Mouse (Mus musculus) stomach, postnatal 0 days (tissue): ENCODE results near the gene Coa5. TPM values are rescaled to one million over a fixed set of nuclear protein-coding genes. Genes with fewer than 3 reads are reported as not detected.

Experiments
- ATAC-seq: fragments of 200-750 bp; cut with Nextera tagmentation; 2 replicates; pipeline ENCODE4 v1.8.0; 2017; ENCODE audit not compliant: low FRiP score, low TSS enrichment
- DNase-seq: peaks from one replicate; pipeline ENCODE4 v3.0.0-alpha.2; 2016; ENCODE audit warnings: low spot score
- H3K27ac ChIP-seq: fragments of 300-500 bp; sonication (generic); replicated peaks from 2 replicates; pipeline ENCODE4 v1.5.1; 2014; ENCODE audit warnings: mild to moderate bottlenecking, control low read depth
- H3K27me3 ChIP-seq: fragments of 300-500 bp; sonication (generic); 2 replicates; pipeline ENCODE4 v1.6.1; 2014; ENCODE audit warnings: low read length; ENCODE audit not compliant: control insufficient read depth, insufficient read depth
- H3K36me3 ChIP-seq: fragments of 300-500 bp; sonication (generic); 2 replicates; pipeline ENCODE4 v1.6.1; 2014; ENCODE audit warnings: low read length, mixed read lengths; ENCODE audit not compliant: control insufficient read depth, insufficient read depth
- H3K4me1 ChIP-seq: fragments of 300-500 bp; sonication (generic); replicated peaks from 2 replicates; pipeline ENCODE4 v1.6.1; 2014; ENCODE audit warnings: antibody characterized with exemption; ENCODE audit not compliant: control insufficient read depth, insufficient read depth
- H3K4me2 ChIP-seq: fragments of 300-500 bp; sonication (generic); replicated peaks from 2 replicates; pipeline ENCODE4 v1.6.1; 2014; ENCODE audit warnings: low read depth, mild to moderate bottlenecking, control low read depth, moderate library complexity
- H3K4me3 ChIP-seq: fragments of 300-500 bp; sonication (generic); 2 replicates; pipeline ENCODE4 v1.5.1; 2014; ENCODE audit warnings: low read depth, low read length, control low read depth
- H3K9ac ChIP-seq: fragments of 300-500 bp; sonication (generic); 2 replicates; pipeline ENCODE4 v1.6.1; 2014; ENCODE audit warnings: mild to moderate bottlenecking, low read length, control low read depth, mixed read lengths
- H3K9me3 ChIP-seq: fragments of 300-500 bp; sonication (generic); 2 replicates; pipeline ENCODE4 v1.6.1; 2016; ENCODE audit warnings: low read length; ENCODE audit not compliant: control insufficient read depth
- CTCF ChIP-seq: IDR thresholded peaks from 2 replicates; pipeline ENCODE4 v1.5.1; 2016; ENCODE audit warnings: antibody characterized with exemption, low read depth, mild to moderate bottlenecking, moderate library complexity
- EP300 ChIP-seq: optimal IDR thresholded peaks from 2 replicates; pipeline ENCODE3; 2016; ENCODE audit warnings: antibody characterized with exemption
- WGBS: fragments of 180-500 bp; shearing (Covaris S2); extraction: QIAGEN DNeasy Blood & Tissue Kit; methylation state at CpG from one replicate; pipeline ENCODE4 v1.1.7; 2014; 5-methylcytosine and 5-hydroxymethylcytosine counted together
- polyA plus RNA-seq: library from polyadenylated mRNA; unstranded; fragments of >200 nt; fragmentation: Nextera tagmentation; extraction: Ambion mirVana; gene quantifications from 2 replicates; pipeline ENCODE4 v1.2.1, GENCODE M21; 2015

The Coa5 gene
- polyA plus RNA-seq, 1 experiment from 2014 or later: 24.1 TPM

DNA sequence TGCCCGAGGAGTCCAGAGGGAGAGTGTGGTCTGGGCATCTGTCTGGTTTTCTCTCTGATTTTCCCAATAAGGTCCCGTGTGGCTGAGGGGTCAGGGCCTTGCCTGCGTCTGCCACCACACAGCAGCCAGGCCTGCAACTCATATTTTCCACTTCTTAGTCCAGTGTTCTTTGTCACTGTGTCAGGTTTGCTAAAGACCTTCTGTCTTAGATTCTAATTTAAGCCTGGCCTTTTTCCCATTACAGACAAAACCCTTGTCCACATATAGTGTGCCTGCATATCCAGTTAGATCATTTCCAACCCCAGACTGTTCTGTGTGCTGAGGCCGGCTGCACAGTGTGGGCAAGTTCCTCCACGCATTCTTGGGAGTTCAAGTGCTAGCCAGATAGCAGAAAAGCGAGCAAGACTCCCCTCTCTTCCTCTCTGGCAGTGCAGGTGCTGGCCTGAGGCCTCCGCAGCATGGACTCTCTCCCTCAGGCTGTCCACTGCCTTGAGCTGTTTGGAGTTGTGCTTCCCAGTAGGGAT, 43.4 kb downstream of the Coa5 start:
- WGBS: 58% methylated on average over 7 of the region's 7 CpGs
- peaks cover 3% of the 10 kb centered on the region for H3K36me3 ChIP-seq

DNA sequence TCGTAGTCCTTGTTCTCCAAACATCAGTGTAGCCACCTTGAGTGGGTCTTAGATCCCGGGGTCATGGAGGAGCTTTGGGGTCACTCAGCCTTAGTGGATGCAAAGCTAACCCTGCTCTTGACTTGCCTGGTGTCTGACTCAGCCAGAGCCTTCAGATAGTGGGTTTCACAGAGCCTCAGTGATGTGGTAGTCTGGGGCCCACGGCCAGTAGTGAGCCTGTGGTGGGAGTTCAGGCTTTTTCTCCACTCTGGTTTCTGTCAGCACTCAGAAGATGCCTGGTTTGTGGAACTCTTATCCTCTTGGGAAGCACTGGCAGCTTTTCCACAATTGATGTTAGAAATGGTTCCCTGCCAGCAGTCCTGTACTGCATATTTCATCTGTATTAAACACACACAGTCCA, 45.6 kb downstream of the Coa5 start:
- 76% methylated on average over 3 of the region's 3 CpGs for WGBS
- peak; percentile 28; the same call in 1 of the 2 replicates for ATAC-seq
- TF ChIP-seq CTCF: no peak
- H3K36me3 ChIP-seq: peaks cover 6% of the 10 kb centered on the region
- DNase-seq: no peak
- no peak overlapping the region for H3K9ac ChIP-seq
- no peak overlapping the region for H3K4me2 ChIP-seq
- H3K9me3 ChIP-seq: no peaks in the 10 kb centered on the region
- no peaks in the 10 kb centered on the region for H3K4me1 ChIP-seq
- H3K27ac ChIP-seq: 0 out of 2 replicates have a peak overlapping the region, but pooled peaks have one; percentile 8
- no peaks in the 10 kb centered on the region for H3K27me3 ChIP-seq
- no peak overlapping the region for H3K4me3 ChIP-seq

More for the DNA sequence above, 43.4 kb downstream of the Coa5 start:
- Histone ChIP-seq H3K27me3 (no peaks in the 10 kb centered on the region), H3K9me3 (no peaks in the 10 kb centered on the region), H3K9ac (no peak overlapping the region), H3K4me1 (no peaks in the 10 kb centered on the region), H3K4me3 (no peak overlapping the region), H3K27ac (peak overlapping the region; percentile 82), H3K4me2 (no peak overlapping the region)
- DNase-seq: no peak
- TF ChIP-seq CTCF (no peak), EP300 (no peak)
- ATAC-seq: peak; percentile 51; the same call in 1 of the 2 replicates

DNA sequence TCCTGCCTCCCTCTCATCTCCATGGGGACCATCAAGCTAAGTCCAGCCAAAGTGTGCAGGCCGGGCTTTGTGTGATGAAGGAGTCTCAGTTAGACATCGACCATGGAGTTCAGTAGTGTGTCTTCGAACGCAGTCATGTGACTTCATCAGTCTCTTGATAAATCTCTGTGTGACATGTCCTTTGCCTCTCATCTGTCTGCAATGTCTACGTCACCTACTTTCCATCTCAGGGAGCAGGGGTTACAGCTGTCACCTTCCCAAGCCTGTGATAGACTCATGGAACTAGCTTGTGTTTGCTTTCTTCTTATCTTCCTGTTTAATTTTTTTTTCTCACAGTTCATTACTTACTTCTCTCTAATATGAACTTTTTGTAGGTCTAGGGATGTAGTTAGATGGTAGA, 49.0 kb downstream of the Coa5 start:
- H3K9ac ChIP-seq: no peak overlapping the region
- no peaks in the 10 kb centered on the region for H3K27me3 ChIP-seq
- H3K4me1 ChIP-seq: no peaks in the 10 kb centered on the region
- H3K27ac ChIP-seq: no peak overlapping the region
- DNase-seq: no peak
- TF ChIP-seq CTCF (no peak), EP300 (no peak)
- no peak overlapping the region for H3K4me2 ChIP-seq
- ATAC-seq: no peak
- no peak overlapping the region for H3K4me3 ChIP-seq
- no peaks in the 10 kb centered on the region for H3K9me3 ChIP-seq
- H3K36me3 ChIP-seq: peaks cover 6% of the 10 kb centered on the region; the same call in 1 of the 2 replicates
- WGBS: 76% methylated on average over 5 of the region's 5 CpGs

DNA sequence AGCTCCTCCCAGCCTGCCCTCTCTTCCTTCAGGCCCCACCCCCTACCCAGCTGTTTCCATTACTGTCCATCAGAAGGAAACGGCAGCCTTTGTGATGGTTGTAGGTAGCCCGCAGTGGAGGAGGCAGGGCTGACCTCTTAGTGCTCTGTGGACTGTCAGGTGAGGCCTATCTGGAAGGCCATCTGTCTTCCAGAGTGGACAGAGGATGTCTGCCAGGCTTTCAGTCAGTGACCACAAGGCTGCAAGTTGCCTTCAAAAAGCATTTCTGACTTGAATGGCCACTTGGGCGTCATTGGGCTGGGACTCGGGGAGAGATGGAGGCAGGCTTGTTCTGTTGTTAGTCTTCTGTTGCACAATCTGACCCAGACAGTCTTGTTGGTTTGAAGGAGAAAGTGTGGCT, 50.4 kb downstream of the Coa5 start:
- TF ChIP-seq CTCF (no peak), EP300 (no peak)
- Histone ChIP-seq H3K4me3 (no peak overlapping the region), H3K9ac (no peak overlapping the region), H3K27ac (no peak overlapping the region), H3K4me2 (no peak overlapping the region), H3K9me3 (no peaks in the 10 kb centered on the region), H3K36me3 (peaks cover 6% of the 10 kb centered on the region; the same call in 1 of the 2 replicates), H3K4me1 (no peaks in the 10 kb centered on the region), H3K27me3 (no peaks in the 10 kb centered on the region)
- WGBS: 47% methylated on average over 4 of the region's 4 CpGs
- no peak for ATAC-seq
- DNase-seq: no peak

DNA sequence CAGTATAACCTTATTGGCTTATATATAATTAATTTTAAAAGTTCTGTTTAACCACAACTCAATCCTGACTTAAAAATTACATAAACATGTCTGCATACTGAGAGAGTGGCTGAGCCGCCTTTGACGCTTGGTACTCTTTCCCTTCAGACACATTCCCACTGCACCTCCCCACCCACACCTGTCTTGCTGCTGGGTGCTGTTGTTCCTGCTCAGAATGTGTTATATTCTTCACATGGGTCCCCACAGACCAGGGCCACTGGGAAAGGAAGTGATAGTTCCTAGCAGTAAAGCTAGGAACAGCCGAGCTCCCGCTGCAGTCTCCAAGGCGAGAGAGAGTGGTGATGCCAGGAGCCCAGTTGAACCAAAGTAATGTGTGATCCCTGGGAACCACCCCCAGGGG, 51.8 kb downstream of the Coa5 start:
- Histone ChIP-seq H3K4me1 (no peaks in the 10 kb centered on the region), H3K9me3 (no peaks in the 10 kb centered on the region), H3K27ac (no peak overlapping the region), H3K4me3 (no peak overlapping the region), H3K4me2 (no peak overlapping the region), H3K9ac (no peak overlapping the region), H3K36me3 (peaks cover 6% of the 10 kb centered on the region; the same call in 1 of the 2 replicates), H3K27me3 (no peaks in the 10 kb centered on the region)
- TF ChIP-seq EP300: no peak
- TF ChIP-seq CTCF: no peak
- 82% methylated on average over 5 of the region's 5 CpGs for WGBS
- no peak for DNase-seq
- ATAC-seq: no peak

DNA sequence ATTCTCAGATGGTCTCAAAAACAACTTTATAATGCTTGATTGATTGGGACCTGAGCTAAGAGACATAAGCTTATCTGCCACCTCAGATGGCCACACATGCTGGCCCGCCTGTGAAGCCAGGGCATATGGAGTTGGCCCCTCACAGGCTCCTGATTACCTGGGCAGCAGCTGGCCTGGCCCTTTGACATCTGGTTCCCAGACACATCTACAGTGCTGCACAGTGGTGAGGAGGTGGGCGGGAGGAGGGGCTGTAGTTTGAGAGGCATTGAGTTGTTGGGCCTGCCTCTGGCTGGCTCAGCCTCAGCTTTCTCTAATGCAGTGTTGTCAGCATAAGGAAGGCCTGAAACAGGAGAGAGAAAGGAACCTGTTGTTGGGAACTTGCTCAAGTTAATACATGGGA, 53.2 kb downstream of the Coa5 start:
- ATAC-seq (no peak), DNase-seq (no peak)
- no peak overlapping the region for H3K4me2 ChIP-seq
- no peak overlapping the region for H3K9ac ChIP-seq
- peaks cover 10% of the 10 kb centered on the region; the same call in 1 of the 2 replicates for H3K36me3 ChIP-seq
- WGBS: 93% methylated on average over 2 of the region's 2 CpGs
- TF ChIP-seq EP300 (no peak), CTCF (no peak)
- H3K4me3 ChIP-seq: no peak overlapping the region
- no peaks in the 10 kb centered on the region for H3K4me1 ChIP-seq
- no peaks in the 10 kb centered on the region for H3K9me3 ChIP-seq
- no peak overlapping the region for H3K27ac ChIP-seq
- H3K27me3 ChIP-seq: no peaks in the 10 kb centered on the region
